Mouse (Mus musculus) cerebellum, adult 2 months (tissue): ENCODE results near the gene Phf21a.

Experiments
- CTCF ChIP-seq: fragments of 200-500 bp; IDR thresholded peaks from 2 replicates; pipeline ENCODE4 v1.5.1; 2011; ENCODE audit warnings: low read depth, mild to moderate bottlenecking, control low read depth, low read length, moderate library complexity, borderline replicate concordance; ENCODE audit not compliant: insufficient read depth
- POLR2A ChIP-seq: fragments of 200-500 bp; IDR thresholded peaks from 2 replicates; pipeline ENCODE4 v1.6.1; 2011; ENCODE audit warnings: low read length, control low read depth, borderline replicate concordance; ENCODE audit not compliant: insufficient read depth

DNA sequence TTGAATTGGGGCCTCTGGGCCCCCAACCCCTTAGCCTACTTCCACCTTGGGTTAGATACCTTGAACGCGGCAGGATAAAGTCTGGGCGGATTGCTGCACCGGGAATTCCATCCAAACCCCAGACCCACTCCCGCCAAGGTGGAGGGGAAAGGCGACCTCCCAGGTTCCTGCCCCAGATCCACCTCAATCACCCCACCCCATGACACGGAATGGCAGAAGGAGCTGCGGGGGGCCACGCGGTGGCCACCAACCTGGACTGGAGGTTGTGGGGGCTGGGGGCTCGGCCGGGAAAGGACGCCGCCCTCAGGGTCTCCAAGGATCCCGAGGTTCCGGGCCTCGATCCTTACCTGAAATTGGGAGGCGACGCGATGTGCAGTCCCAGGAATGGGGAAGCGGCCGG lies 307.8 kb downstream of the Phf21a start:
- TF ChIP-seq CTCF (no peak), POLR2A (no peak)
